Mouse (Mus musculus) lung, postnatal 0 days (tissue): Measurements from ENCODE around the gene Dnmt1.

Source experiments
- CTCF ChIP-seq: IDR thresholded peaks from 2 replicates; pipeline ENCODE4 v1.5.1; 2016; ENCODE audit warnings: antibody characterized with exemption, mild to moderate bottlenecking
- EP300 ChIP-seq: IDR thresholded peaks from 2 replicates; pipeline ENCODE4 v1.6.1; 2016; ENCODE audit warnings: antibody characterized with exemption, mild to moderate bottlenecking, control low read depth

GRCm38 (mm10) chr9:20862225-20862624 is 97.5 kb downstream of the Dnmt1 start:
- no peak for TF ChIP-seq CTCF
- no peak for TF ChIP-seq EP300
